Mouse (Mus musculus): Measurements from ENCODE around the gene Zswim5.

DNA sequence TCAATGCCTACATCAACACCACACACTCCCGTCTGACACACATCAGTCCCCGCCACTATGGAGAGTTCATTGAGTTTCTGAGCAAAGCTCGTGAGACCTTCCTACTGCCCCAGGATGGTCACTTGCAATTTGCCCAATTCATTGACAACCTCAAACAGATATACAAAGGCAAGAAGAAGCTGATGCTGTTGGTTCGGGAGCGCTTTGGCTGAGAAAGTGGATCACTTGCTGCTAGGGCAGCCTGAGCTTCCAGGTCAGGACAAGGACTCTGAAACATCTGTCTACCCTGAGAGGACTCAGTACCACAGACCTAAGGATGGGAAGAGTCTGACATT, 109.9 kb downstream of the Zswim5 start:
- no peak for TF ChIP-seq CTCF (IDR thresholded peaks at IDR 0.05; ENCODE audit: control insufficient read depth, insufficient read depth, low read length)
- no peak for TF ChIP-seq POLR2A (IDR thresholded peaks at IDR 0.05; ENCODE audit: borderline replicate concordance, control insufficient read depth, low read depth, low read length)
